ENCODE assay signal across 22 mouse cellular contexts in the genomic region with DNA sequence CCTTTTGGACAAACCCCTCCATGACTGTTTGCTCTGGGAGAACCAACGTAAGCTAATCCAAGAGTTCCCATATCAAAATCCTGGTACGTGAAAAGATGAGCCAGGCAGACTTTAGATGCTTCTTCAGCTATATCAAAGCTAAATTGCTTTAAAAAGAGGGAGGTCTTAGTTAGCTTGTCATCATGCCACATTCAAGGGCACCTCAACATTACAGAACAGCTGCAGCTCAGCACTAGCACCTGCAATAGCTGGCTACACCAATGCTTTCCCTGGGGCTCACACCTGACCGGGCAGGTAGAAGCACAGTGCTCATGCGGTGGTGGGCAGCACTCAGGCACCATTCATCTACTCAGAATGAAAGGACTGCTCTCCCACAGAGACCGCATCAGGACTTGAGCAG. TPM values are rescaled to one million over a fixed set of nuclear protein-coding genes. Genes with fewer than 3 reads are reported as not detected.
DNase-seq lines count a peak whose midpoint lies in the region; ATAC-seq lines count a peak whose summit lies in the region.
"Had no signal": no experiment of that assay in that cellular context is flagged by ENCODE, and none has a peak within 500 bp of the region (broad histone marks: within the 10 kb centered on the region; RNA-seq: fewer than 3 reads in every experiment).

No protein-coding gene starts in this region.

- peaks cover 58% of the 10 kb centered on the region for H3K36me3 ChIP-seq in heart, embryonic 10.5 days
- peaks cover 64% of the 10 kb centered on the region for H3K36me3 ChIP-seq in heart, embryonic 12.5 days

- no peaks in the 10 kb centered on the region for H3K9me3 ChIP-seq in heart, embryonic 10.5 days
- H3K9me3 ChIP-seq in heart, embryonic 12.5 days (replicated peaks): no peaks in the 10 kb centered on the region
- H3K9me3 ChIP-seq: embryonic facial prominence, embryonic 13.5 days; embryonic facial prominence, embryonic 15.5 days; forebrain, embryonic 10.5 days; forebrain, embryonic 12.5 days had no signal

- H3K27ac ChIP-seq in heart, embryonic 10.5 days: no peak overlapping the region
- H3K27ac ChIP-seq in heart, embryonic 12.5 days (ENCODE audit: poor library complexity, severe bottlenecking): no peak overlapping the region
- H3K27ac ChIP-seq: embryonic facial prominence, embryonic 13.5 days; embryonic facial prominence, embryonic 15.5 days; forebrain, embryonic 10.5 days; forebrain, embryonic 12.5 days had no signal

- WGBS in heart, embryonic 10.5 days: 97% methylated on average over 5 of the region's 5 CpGs
- WGBS in heart, embryonic 12.5 days: 95% methylated on average over 5 of the region's 5 CpGs

- H3K27me3 ChIP-seq in heart, embryonic 10.5 days (ENCODE audit: insufficient read depth, poor library complexity, severe bottlenecking): no peaks in the 10 kb centered on the region
- H3K27me3 ChIP-seq in heart, embryonic 12.5 days (replicated peaks): no peaks in the 10 kb centered on the region
- H3K27me3 ChIP-seq: embryonic facial prominence, embryonic 13.5 days; embryonic facial prominence, embryonic 15.5 days; forebrain, embryonic 12.5 days had no signal

- H3K4me1 ChIP-seq in heart, embryonic 10.5 days: no peaks in the 10 kb centered on the region
- H3K4me1 ChIP-seq in heart, embryonic 12.5 days (replicated peaks): no peaks in the 10 kb centered on the region
- H3K4me1 ChIP-seq: embryonic facial prominence, embryonic 13.5 days; embryonic facial prominence, embryonic 15.5 days; forebrain, embryonic 10.5 days; forebrain, embryonic 12.5 days had no signal

- no peak overlapping the region for H3K4me3 ChIP-seq in heart, embryonic 10.5 days
- no peak overlapping the region for H3K4me3 ChIP-seq in heart, embryonic 12.5 days
- H3K4me3 ChIP-seq: embryonic facial prominence, embryonic 13.5 days; embryonic facial prominence, embryonic 15.5 days; erythroblast, embryonic 14.5 days; forebrain, embryonic 10.5 days; forebrain, embryonic 12.5 days had no signal

- ATAC-seq in heart, embryonic 12.5 days (ENCODE audit: insufficient number of reproducible peaks, low FRiP score): no peak
- ATAC-seq: forebrain, embryonic 14.5 days; forebrain, embryonic 16.5 days had no signal

- no peak overlapping the region for H3K9ac ChIP-seq in heart, embryonic 12.5 days
- H3K9ac ChIP-seq: embryonic facial prominence, embryonic 13.5 days; embryonic facial prominence, embryonic 15.5 days; forebrain, embryonic 12.5 days had no signal

- peak; percentile 2 for DNase-seq in gastrocnemius, postnatal 25 days
- no peak for DNase-seq in gastrocnemius, adult 8-10 months (ENCODE audit: low spot score in 2 of 2)
- peak; percentile 28 for DNase-seq in heart, embryonic 10.5 days (ENCODE audit: low spot score)
- peak; percentile 80 for DNase-seq in A20 (ENCODE audit: low read depth, low spot score)
- DNase-seq: adrenal gland, adult 2 months; adrenal gland, postnatal 10 days; adrenal gland, postnatal 25 days; cerebellum, adult 11 months; cerebellum, adult 18-20 months; cerebellum, adult 8-10 months; cerebellum, adult 9-11 months; cerebellum, postnatal 14 days; cerebellum, postnatal 36 days; embryo, embryonic 11 days had no signal

- H3K4me2 ChIP-seq in heart, embryonic 12.5 days: no peak overlapping the region
- H3K4me2 ChIP-seq: embryonic facial prominence, embryonic 13.5 days; embryonic facial prominence, embryonic 15.5 days; forebrain, embryonic 12.5 days had no signal

RNA-seq across cellular contexts. Expression of a gene that starts 24.5 kb away (rescaled TPM):
- total RNA-seq in gastrocnemius, postnatal 25 days (2021): 10 to 100 TPM in 1 of 2 experiments, 1 to 10 TPM in 1; 3.7 to 10.9 TPM
- 1 to 10 TPM; 2.7 to 5.0 (median 3.7) TPM for total RNA-seq in gastrocnemius, adult 8-10 months (2022)
- 38.9 and 40.8 TPM in 2 replicates for polyA plus RNA-seq in heart, embryonic 10.5 days (2016; fragmentation: Nextera tagmentation; extraction: Ambion mirVana)
- polyA plus RNA-seq in heart, embryonic 12.5 days (2016; fragmentation: Nextera tagmentation; extraction: Ambion mirVana): 37.3 and 39.0 TPM in 2 replicates

RNA-seq across cellular contexts. Expression of a gene that starts 32.8 kb away (rescaled TPM):
- total RNA-seq in gastrocnemius, postnatal 25 days (2021): 10 to 100 TPM; 20.9 to 21.3 TPM
- total RNA-seq in gastrocnemius, adult 8-10 months (2022): 10 to 100 TPM; 12.7 to 21.5 (median 17.9) TPM
- polyA plus RNA-seq in heart, embryonic 10.5 days (2016; fragmentation: Nextera tagmentation; extraction: Ambion mirVana): 36.3 and 38.4 TPM in 2 replicates
- polyA plus RNA-seq in heart, embryonic 12.5 days (2016; fragmentation: Nextera tagmentation; extraction: Ambion mirVana): 38.6 and 39.9 TPM in 2 replicates

RNA-seq across cellular contexts. Expression of a gene that starts 54.6 kb away (rescaled TPM):
- total RNA-seq in gastrocnemius, postnatal 25 days (2021): 10 to 100 TPM; 34.8 to 37.9 TPM
- total RNA-seq in gastrocnemius, adult 8-10 months (2022): 10 to 100 TPM; 40.3 to 53.1 (median 47.7) TPM
- polyA plus RNA-seq in heart, embryonic 10.5 days (2016; fragmentation: Nextera tagmentation; extraction: Ambion mirVana): 39.5 and 40.8 TPM in 2 replicates
- polyA plus RNA-seq in heart, embryonic 12.5 days (2016; fragmentation: Nextera tagmentation; extraction: Ambion mirVana): 31.4 and 31.9 TPM in 2 replicates

RNA-seq across cellular contexts. Expression of a gene that starts 55.5 kb away (rescaled TPM):
- 10 to 100 TPM; 19.0 to 20.1 TPM for total RNA-seq in gastrocnemius, postnatal 25 days (2021)
- 10 to 100 TPM; 16.9 to 18.3 (median 17.5) TPM for total RNA-seq in gastrocnemius, adult 8-10 months (2022)
- polyA plus RNA-seq in heart, embryonic 10.5 days (2016; fragmentation: Nextera tagmentation; extraction: Ambion mirVana): 91.9 and 106 TPM in 2 replicates
- polyA plus RNA-seq in heart, embryonic 12.5 days (2016; fragmentation: Nextera tagmentation; extraction: Ambion mirVana): 74.3 and 76.3 TPM in 2 replicates

Comparison
In these comparisons a context has a peak if more than half of its experiments do, and no peak if none do; other contexts are left out.
1. DNase-seq: peak in gastrocnemius, postnatal 25 days (single experiment), heart, embryonic 10.5 days (single experiment) and A20 (single experiment); none in gastrocnemius, adult 8-10 months (0 of 2).